Mouse (Mus musculus): Measurements from ENCODE around the gene Pkp3. TPM values are rescaled to one million over a fixed set of nuclear protein-coding genes. Genes with fewer than 3 reads are reported as not detected.
"Not testable (repeated sequence)": the region's sequence is repeated elsewhere in the genome, so short reads cannot be mapped to it uniquely, and the experiment has no call there.

Gene Pkp3
- polyA plus RNA-seq (2014; fragmentation: Nextera tagmentation; extraction: Ambion mirVana), result 0.67 and 0.68 TPM in 2 replicates

- H3K4me2 ChIP-seq, result no peak within 1 kb of the TSS
- WGBS (ENCODE audit: insufficient replicate concordance), result 82% methylated on average over 15 of the region's 15 CpGs
- H3K9me3 ChIP-seq (replicated peaks; ENCODE audit: control insufficient read depth, low read length), result no peaks in the 10 kb centered on the region
- no peak within 1 kb of the TSS for H3K9ac ChIP-seq (ENCODE audit: low read depth, low read length)
- H3K4me1 ChIP-seq (ENCODE audit: control insufficient read depth, insufficient read depth, low read length), result no peaks in the 10 kb centered on the region
- H3K27ac ChIP-seq (ENCODE audit: low read depth, low read length), result no peak within 1 kb of the TSS
- H3K4me3 ChIP-seq (ENCODE audit: low read depth, low read length), result no peak within 1 kb of the TSS
- peaks cover 72% of the 10 kb centered on the region for H3K27me3 ChIP-seq (ENCODE audit: control insufficient read depth, insufficient read depth, low read length)
- no peaks in the 10 kb centered on the region for H3K36me3 ChIP-seq (ENCODE audit: control insufficient read depth, insufficient read depth, low read length)
- no peak for ATAC-seq (replicated peaks; ENCODE audit: insufficient number of reproducible peaks, low FRiP score, low TSS enrichment)
Measured at GRCm38 (mm10) chr7:141077841-141078240, at the start of gene Pkp3. Gene Pkp3, plus strand, starts transcription at chr7:141078218.

GRCm38 (mm10) chr7:141028831-141029230 lies 49.2 kb upstream of the Pkp3 start, which contains the start of gene Gm17387:
Gene Gm17387, plus strand, starts transcription at chr7:141029131.
- Histone ChIP-seq H3K4me1 (ENCODE audit: control insufficient read depth, insufficient read depth, low read length) (no peaks in the 10 kb centered on the region), H3K27me3 (ENCODE audit: control insufficient read depth, insufficient read depth, low read length) (0 out of 2 replicates have a peak, but pooled peaks cover 5% of the 10 kb centered on the region), H3K27ac (ENCODE audit: low read depth, low read length) (no peak within 1 kb of the TSS), H3K9ac (ENCODE audit: low read depth, low read length) (no peak within 1 kb of the TSS), H3K4me3 (ENCODE audit: low read depth, low read length) (no peak within 1 kb of the TSS), H3K9me3 (replicated peaks; ENCODE audit: control insufficient read depth, low read length) (no peaks in the 10 kb centered on the region), H3K36me3 (ENCODE audit: control insufficient read depth, insufficient read depth, low read length) (no peaks in the 10 kb centered on the region), H3K4me2 (no peak within 1 kb of the TSS)
- no peak for ATAC-seq (replicated peaks; ENCODE audit: insufficient number of reproducible peaks, low FRiP score, low TSS enrichment)
- WGBS (ENCODE audit: insufficient replicate concordance), result 85% methylated on average over 2 of the region's 2 CpGs

- no peaks in the 10 kb centered on the region for H3K9me3 ChIP-seq (replicated peaks; ENCODE audit: control insufficient read depth, low read length)
- ATAC-seq (replicated peaks; ENCODE audit: insufficient number of reproducible peaks, low FRiP score, low TSS enrichment), result no peak
- no peak overlapping the region for H3K4me3 ChIP-seq (ENCODE audit: low read depth, low read length)
- H3K4me2 ChIP-seq, result no peak overlapping the region
- WGBS (ENCODE audit: insufficient replicate concordance), result 56% methylated on average over 3 of the region's 3 CpGs
- no peak overlapping the region for H3K9ac ChIP-seq (ENCODE audit: low read depth, low read length)
- 0 out of 2 replicates have a peak, but pooled peaks cover 5% of the 10 kb centered on the region for H3K27me3 ChIP-seq (ENCODE audit: control insufficient read depth, insufficient read depth, low read length)
- H3K36me3 ChIP-seq (ENCODE audit: control insufficient read depth, insufficient read depth, low read length), result no peaks in the 10 kb centered on the region
- H3K27ac ChIP-seq (ENCODE audit: low read depth, low read length), result no peak overlapping the region
- H3K4me1 ChIP-seq (ENCODE audit: control insufficient read depth, insufficient read depth, low read length), result no peaks in the 10 kb centered on the region
Measured at GRCm38 (mm10) chr7:141030390-141030789, 47.6 kb upstream of the Pkp3 start.

- Histone ChIP-seq H3K9me3 (replicated peaks; ENCODE audit: control insufficient read depth, low read length) (no peaks in the 10 kb centered on the region), H3K4me1 (ENCODE audit: control insufficient read depth, insufficient read depth, low read length) (no peaks in the 10 kb centered on the region), H3K27me3 (ENCODE audit: control insufficient read depth, insufficient read depth, low read length) (0 out of 2 replicates have a peak, but pooled peaks cover 5% of the 10 kb centered on the region), H3K4me3 (ENCODE audit: low read depth, low read length) (no peak overlapping the region), H3K9ac (ENCODE audit: low read depth, low read length) (no peak overlapping the region), H3K4me2 (no peak overlapping the region), H3K27ac (ENCODE audit: low read depth, low read length) (no peak overlapping the region), H3K36me3 (ENCODE audit: control insufficient read depth, insufficient read depth, low read length) (no peaks in the 10 kb centered on the region)
- no peak for ATAC-seq (replicated peaks; ENCODE audit: insufficient number of reproducible peaks, low FRiP score, low TSS enrichment)
- WGBS (ENCODE audit: insufficient replicate concordance), result 67% methylated on average over 9 of the region's 9 CpGs
Measured at GRCm38 (mm10) chr7:141032458-141033167, 45.4 kb upstream of the Pkp3 start.

- ATAC-seq (replicated peaks; ENCODE audit: insufficient number of reproducible peaks, low FRiP score, low TSS enrichment), result not testable (repeated sequence)
Measured at GRCm38 (mm10) chr7:141036624-141037023, 41.4 kb upstream of the Pkp3 start.

GRCm38 (mm10) chr7:141038090-141039032 lies 39.7 kb upstream of the Pkp3 start:
- H3K9me3 ChIP-seq (replicated peaks; ENCODE audit: control insufficient read depth, low read length), result no peaks in the 10 kb centered on the region
- H3K4me2 ChIP-seq, result no peak overlapping the region
- no peaks in the 10 kb centered on the region for H3K4me1 ChIP-seq (ENCODE audit: control insufficient read depth, insufficient read depth, low read length)
- WGBS (ENCODE audit: insufficient replicate concordance), result 54% methylated on average over 20 of the region's 21 CpGs
- no peak overlapping the region for H3K9ac ChIP-seq (ENCODE audit: low read depth, low read length)
- no peak for ATAC-seq (replicated peaks; ENCODE audit: insufficient number of reproducible peaks, low FRiP score, low TSS enrichment)
- no peak overlapping the region for H3K4me3 ChIP-seq (ENCODE audit: low read depth, low read length)
- H3K27me3 ChIP-seq (ENCODE audit: control insufficient read depth, insufficient read depth, low read length), result no peaks in the 10 kb centered on the region
- no peaks in the 10 kb centered on the region for H3K36me3 ChIP-seq (ENCODE audit: control insufficient read depth, insufficient read depth, low read length)
- H3K27ac ChIP-seq (ENCODE audit: low read depth, low read length), result no peak overlapping the region

More at GRCm38 (mm10) chr7:141036624-141037023, 41.4 kb upstream of the Pkp3 start:
- H3K36me3 ChIP-seq (ENCODE audit: control insufficient read depth, insufficient read depth, low read length); H3K9me3 ChIP-seq (replicated peaks; ENCODE audit: control insufficient read depth, low read length); H3K4me3 ChIP-seq (ENCODE audit: low read depth, low read length); H3K9ac ChIP-seq (ENCODE audit: low read depth, low read length); H3K4me1 ChIP-seq (ENCODE audit: control insufficient read depth, insufficient read depth, low read length); H3K27ac ChIP-seq (ENCODE audit: low read depth, low read length); H3K27me3 ChIP-seq (ENCODE audit: control insufficient read depth, insufficient read depth, low read length); H3K4me2 ChIP-seq: not testable (repeated sequence)
- 70% methylated on average over 1 of the region's 2 CpGs for WGBS (ENCODE audit: insufficient replicate concordance)

GRCm38 (mm10) chr7:141039386-141040107 lies 38.5 kb upstream of the Pkp3 start:
- Histone ChIP-seq H3K27ac (ENCODE audit: low read depth, low read length) (no peak overlapping the region), H3K4me2 (no peak overlapping the region), H3K4me1 (ENCODE audit: control insufficient read depth, insufficient read depth, low read length) (no peaks in the 10 kb centered on the region), H3K36me3 (ENCODE audit: control insufficient read depth, insufficient read depth, low read length) (no peaks in the 10 kb centered on the region), H3K9ac (ENCODE audit: low read depth, low read length) (no peak overlapping the region), H3K4me3 (ENCODE audit: low read depth, low read length) (no peak overlapping the region), H3K27me3 (ENCODE audit: control insufficient read depth, insufficient read depth, low read length) (no peaks in the 10 kb centered on the region), H3K9me3 (replicated peaks; ENCODE audit: control insufficient read depth, low read length) (no peaks in the 10 kb centered on the region)
- no peak for ATAC-seq (replicated peaks; ENCODE audit: insufficient number of reproducible peaks, low FRiP score, low TSS enrichment)
- 90% methylated on average over 4 of the region's 4 CpGs for WGBS (ENCODE audit: insufficient replicate concordance)

Measured in heart, embryonic 11.5 days (tissue).